ENCODE assay signal across 8 mouse cellular contexts in the genomic region with DNA sequence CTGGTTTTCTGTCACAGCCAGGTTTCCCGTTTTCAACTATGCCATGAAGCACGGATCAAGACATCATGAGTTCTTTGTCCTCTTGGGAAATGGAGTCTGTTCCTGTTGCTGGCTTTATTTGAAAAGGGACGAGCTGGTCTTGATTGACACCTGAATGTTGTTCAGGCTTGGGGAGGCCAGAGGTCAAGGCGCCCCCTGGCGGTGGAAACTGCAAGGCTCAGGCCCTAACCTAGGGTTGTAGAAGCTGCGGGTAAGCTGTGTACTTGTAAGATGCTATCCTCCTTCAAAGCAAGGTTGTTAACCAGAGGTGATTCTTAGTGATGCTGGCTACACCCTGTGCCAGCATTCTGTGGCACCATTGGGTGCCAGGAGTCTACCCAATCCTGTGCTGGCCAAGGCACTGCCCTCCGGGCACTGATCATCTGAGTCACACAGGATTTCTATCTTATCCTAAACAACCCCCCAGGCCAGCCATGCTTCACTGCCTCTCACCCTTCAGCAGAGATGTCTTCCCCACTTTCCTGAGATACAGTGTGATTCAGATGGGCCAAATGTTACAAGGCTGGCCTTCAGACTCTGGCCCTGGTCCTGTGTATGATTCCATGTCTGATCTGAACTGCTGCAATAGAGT. TPM values are rescaled to one million over a fixed set of nuclear protein-coding genes. Genes with fewer than 3 reads are reported as not detected.
DNase-seq lines count a peak whose midpoint lies in the region; ATAC-seq and TF ChIP-seq lines count a peak whose summit lies in the region.

No protein-coding gene starts in this region.

- intact Hi-C loops in gastrocnemius, adult 2 months (cut with DNase I), result loop anchor here (2.0 kb wide), 1 partner anchor 68 kb away; no protein-coding TSS in a partner anchor

- H3K4me1 ChIP-seq in forebrain, embryonic 14.5 days (ENCODE audit: control insufficient read depth, insufficient read depth, low read length), result no peaks in the 10 kb centered on the region
- H3K4me1 ChIP-seq in forebrain, embryonic 13.5 days, result no peaks in the 10 kb centered on the region

- peak; percentile 33 for DNase-seq in forebrain, embryonic 14.5 days (ENCODE audit: low spot score)
- peak; percentile 88 for DNase-seq in CD4-positive, CD25-positive, alpha-beta regulatory T cell, adult 2 months (ENCODE audit: low read depth, low spot score)
- DNase-seq in gastrocnemius, adult 2 months, result peak; percentile 80
- peak; percentile 37 to 71 for DNase-seq in layer of hippocampus, postnatal 25 days (ENCODE audit: extremely low spot score in 1 of 2, low spot score in 1 of 2)
- DNase-seq in thymus, postnatal 0 days (ENCODE audit: low spot score), result peak; percentile 75

- no peak overlapping the region for H3ac ChIP-seq in myocyte (ENCODE audit: control insufficient read depth, insufficient read length)

- H3K4me2 ChIP-seq in forebrain, embryonic 14.5 days (ENCODE audit: low read length), result no peak overlapping the region
- no peak overlapping the region for H3K4me2 ChIP-seq in forebrain, embryonic 13.5 days
- peak overlapping the region; percentile 80 for H3K4me2 ChIP-seq in myocyte (ENCODE audit: low read depth)

- no peak for ATAC-seq in forebrain, embryonic 14.5 days
- ATAC-seq in forebrain, embryonic 13.5 days, result no peak
- ATAC-seq in cerebellum, adult (ENCODE audit: insufficient number of reproducible peaks, low FRiP score, low TSS enrichment), result peak; percentile 43; the same call in 1 of the 2 replicates

- no peaks in the 10 kb centered on the region for H3K36me3 ChIP-seq in forebrain, embryonic 14.5 days (ENCODE audit: control insufficient read depth, insufficient read depth, low read length)
- H3K36me3 ChIP-seq in forebrain, embryonic 13.5 days (ENCODE audit: poor library complexity, severe bottlenecking), result no peaks in the 10 kb centered on the region
- no peaks in the 10 kb centered on the region for H3K36me3 ChIP-seq in myocyte (ENCODE audit: control insufficient read depth, insufficient read depth)

- TF ChIP-seq CTCF in gastrocnemius, adult 2 months (IDR thresholded peaks at IDR 0.05), result peak; percentile 89

- no peak overlapping the region for H3K27ac ChIP-seq in forebrain, embryonic 14.5 days (ENCODE audit: low read depth, low read length)
- no peak overlapping the region for H3K27ac ChIP-seq in forebrain, embryonic 13.5 days
- peak overlapping the region; percentile 28; the same call in 1 of the 2 replicates for H3K27ac ChIP-seq in gastrocnemius, adult 2 months

- no peak overlapping the region for H3K9ac ChIP-seq in forebrain, embryonic 14.5 days (ENCODE audit: low read length)
- H3K9ac ChIP-seq in forebrain, embryonic 13.5 days, result no peak overlapping the region

- no peak overlapping the region for H3K4me3 ChIP-seq in forebrain, embryonic 14.5 days (ENCODE audit: low read depth, low read length)
- H3K4me3 ChIP-seq in forebrain, embryonic 13.5 days, result no peak overlapping the region
- H3K4me3 ChIP-seq in gastrocnemius, adult 2 months, result peak overlapping the region; percentile 43
- peak overlapping the region; percentile 8 for H3K4me3 ChIP-seq in myocyte

- no peaks in the 10 kb centered on the region for H3K79me2 ChIP-seq in myocyte (ENCODE audit: control insufficient read depth, insufficient read depth)

- no peaks in the 10 kb centered on the region for H3K27me3 ChIP-seq in forebrain, embryonic 14.5 days (replicated peaks; ENCODE audit: control insufficient read depth, insufficient read depth, low read length)
- no peaks in the 10 kb centered on the region for H3K27me3 ChIP-seq in forebrain, embryonic 13.5 days
- H3K27me3 ChIP-seq in myocyte (ENCODE audit: control insufficient read depth, insufficient read depth, insufficient read length), result no peaks in the 10 kb centered on the region

- H3K9me3 ChIP-seq in forebrain, embryonic 14.5 days (replicated peaks; ENCODE audit: control insufficient read depth, low read length), result no peaks in the 10 kb centered on the region
- no peaks in the 10 kb centered on the region for H3K9me3 ChIP-seq in forebrain, embryonic 13.5 days (replicated peaks)

- 26% methylated on average over 7 of the region's 7 CpGs for WGBS in forebrain, embryonic 14.5 days
- WGBS in forebrain, embryonic 13.5 days, result 31% methylated on average over 7 of the region's 7 CpGs

- TF ChIP-seq POLR2A in myocyte (IDR thresholded peaks at IDR 0.05; ENCODE audit: insufficient read length, low read depth), result no peak

TF ChIP-seq in myocyte, 11 proteins besides CTCF, POLR2A, EP300 and RAD21:
- TF ChIP-seq USF1 (IDR thresholded peaks at IDR 0.05; ENCODE audit: low read depth), result no peak
- TF ChIP-seq CEBPB (IDR thresholded peaks at IDR 0.05; ENCODE audit: insufficient read depth, poor library complexity, severe bottlenecking), result no peak
- no peak for TF ChIP-seq SRF (IDR thresholded peaks at IDR 0.05; ENCODE audit: control insufficient read depth, insufficient read length, low read depth)
- TF ChIP-seq TCF3 (IDR thresholded peaks at IDR 0.05; ENCODE audit: insufficient read length, low read depth), result no peak
- no peak for TF ChIP-seq MAX (IDR thresholded peaks at IDR 0.05; ENCODE audit: low read depth)
- TF ChIP-seq E2F4 (IDR thresholded peaks at IDR 0.05; ENCODE audit: insufficient read depth), result no peak
- TF ChIP-seq REST (IDR thresholded peaks at IDR 0.05; ENCODE audit: insufficient read depth, insufficient read length), result no peak
- TF ChIP-seq POLR2AphosphoS2 (IDR thresholded peaks at IDR 0.05; ENCODE audit: insufficient read length, low read depth), result no peak
- no peak for TF ChIP-seq TCF12 (IDR thresholded peaks at IDR 0.05; ENCODE audit: insufficient read depth, poor library complexity, severe bottlenecking)

RNA-seq across cellular contexts. Expression of a gene that starts 11.6 kb away (rescaled TPM):
- 3.3 and 5.3 TPM in 2 replicates for polyA plus RNA-seq in forebrain, embryonic 14.5 days (2014; fragmentation: Nextera tagmentation; extraction: Ambion mirVana)
- 3.2 and 3.5 TPM in 2 replicates for polyA plus RNA-seq in forebrain, embryonic 13.5 days (2015; fragmentation: Nextera tagmentation; extraction: Ambion mirVana)
- 1 to 10 TPM; 3.8 to 4.2 TPM for total RNA-seq in gastrocnemius, adult 2 months (2021)
- 10 to 100 TPM; 13.4 to 13.8 TPM for total RNA-seq in layer of hippocampus, postnatal 25 days (2021)
- polyA plus RNA-seq in myocyte (2012; fragmentation: generic; extraction: Trizol), result 0.13 TPM
- 41.0 and 43.6 TPM in 2 replicates for polyA plus RNA-seq in thymus, postnatal 0 days (2015; fragmentation: Nextera tagmentation; extraction: Ambion mirVana)

RNA-seq across cellular contexts. Expression of a gene that starts 34.9 kb away (rescaled TPM):
- polyA plus RNA-seq in forebrain, embryonic 14.5 days (2014; fragmentation: Nextera tagmentation; extraction: Ambion mirVana), result 8.0 and 13.8 TPM in 2 replicates
- 3.1 and 5.4 TPM in 2 replicates for polyA plus RNA-seq in forebrain, embryonic 13.5 days (2015; fragmentation: Nextera tagmentation; extraction: Ambion mirVana)
- total RNA-seq in gastrocnemius, adult 2 months (2021), result under 1 TPM; 0.08 to 0.17 TPM
- total RNA-seq in layer of hippocampus, postnatal 25 days (2021), result 100 to 1,000 TPM in 1 of 2 experiments, 10 to 100 TPM in 1; 99.8 to 100 TPM
- 5.2 TPM for polyA plus RNA-seq in myocyte (2012; fragmentation: generic; extraction: Trizol)
- polyA plus RNA-seq in thymus, postnatal 0 days (2015; fragmentation: Nextera tagmentation; extraction: Ambion mirVana), result 0.10 and 0.18 TPM in 2 replicates

Comparison
In these comparisons a context has a peak if more than half of its experiments do, and no peak if none do; other contexts are left out.
1. DNase-seq: peak in every context shown above with its lines; median percentile 88 in CD4-positive, CD25-positive, alpha-beta regulatory T cell, adult 2 months; 80 in gastrocnemius, adult 2 months; 75 in thymus, postnatal 0 days; 54 in layer of hippocampus, postnatal 25 days; 33 in forebrain, embryonic 14.5 days.
2. H3K4me3 ChIP-seq: peak in gastrocnemius, adult 2 months (single experiment) and myocyte (single experiment); none in forebrain, embryonic 14.5 days (single experiment) and forebrain, embryonic 13.5 days (single experiment).